Mouse (Mus musculus): ENCODE results near the gene Rfx8.

- TF ChIP-seq CTCF (IDR thresholded peaks at IDR 0.05; ENCODE audit: low read depth, low read length) (no peak), POLR2A (IDR thresholded peaks at IDR 0.05; ENCODE audit: extremely low read depth, insufficient read depth, low read length) (no peak)
These were observed 19.2 kb upstream of the Rfx8 start for GRCm38 (mm10) chr1:39740002-39740401.

All from liver, adult 2 months (tissue).